Mouse (Mus musculus): ENCODE measurements around the gene Foxl2. TPM values are rescaled to one million over a fixed set of nuclear protein-coding genes. Genes with fewer than 3 reads are reported as not detected.

Gene Foxl2
- polyA plus RNA-seq, 1 experiment from 2014 or later: 0.95 TPM

DNA sequence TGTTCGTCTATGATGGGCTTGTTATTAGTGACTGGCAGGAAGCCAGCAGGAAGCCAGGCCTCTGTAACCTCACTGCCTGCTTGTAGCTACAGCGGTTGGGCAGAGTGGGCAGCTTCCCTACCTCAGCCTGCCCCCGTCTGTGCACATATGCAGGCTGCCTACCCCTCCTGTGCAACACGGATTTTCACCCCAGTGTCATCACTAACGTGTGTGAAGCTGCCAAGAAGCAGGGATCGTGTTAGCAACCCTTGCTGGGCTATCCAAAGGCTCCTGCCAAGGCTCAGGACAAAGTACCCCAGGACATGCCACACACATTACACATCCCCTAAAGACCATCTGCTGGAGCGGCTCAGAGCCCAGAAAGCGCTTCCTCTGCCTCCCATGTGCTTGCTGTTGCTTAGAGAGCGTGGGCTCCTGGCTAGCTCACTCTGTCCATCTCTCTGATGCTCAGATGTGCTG lies 44.8 kb downstream of the Foxl2 start:
- WGBS: 85% methylated on average over 9 of the region's 9 CpGs
- H3K4me1 ChIP-seq (ENCODE audit: control insufficient read depth, insufficient read depth, low read length): no peaks in the 10 kb centered on the region
- peaks cover 52% of the 10 kb centered on the region for H3K36me3 ChIP-seq (ENCODE audit: control insufficient read depth, insufficient read depth, low read length)
- no peak for DNase-seq
- ATAC-seq (ENCODE audit: low FRiP score, low TSS enrichment): no peak
- H3K27ac ChIP-seq (replicated peaks; ENCODE audit: low read depth, low read length): no peak overlapping the region
- H3K9ac ChIP-seq (replicated peaks; ENCODE audit: low read length): no peak overlapping the region
- no peak overlapping the region for H3K4me3 ChIP-seq (replicated peaks; ENCODE audit: low read depth, low read length)
- no peaks in the 10 kb centered on the region for H3K27me3 ChIP-seq (ENCODE audit: control insufficient read depth, insufficient read depth, low read length)
- no peaks in the 10 kb centered on the region for H3K9me3 ChIP-seq (ENCODE audit: control insufficient read depth, low read length)
- no peak overlapping the region for H3K4me2 ChIP-seq (ENCODE audit: low read length)

DNA sequence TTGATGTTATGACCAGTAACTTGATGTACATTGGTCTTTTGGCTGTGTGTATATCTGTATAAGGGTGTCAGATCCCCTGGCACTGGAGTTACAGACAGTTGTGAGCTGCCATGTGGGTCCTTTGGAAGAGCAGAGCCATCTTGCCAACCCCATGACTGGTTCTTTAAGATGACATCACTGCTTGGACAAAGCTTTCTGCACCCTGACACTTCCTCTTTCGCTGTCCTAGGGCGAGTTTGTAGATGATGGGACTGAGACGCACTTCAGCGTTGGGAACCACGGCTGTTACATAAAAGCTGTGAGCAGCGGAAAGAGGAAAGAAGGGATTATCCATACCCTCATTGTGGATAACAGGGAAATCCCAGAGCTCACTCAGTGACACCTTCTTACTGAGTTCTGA lies 46.2 kb downstream of the Foxl2 start:
- Histone ChIP-seq H3K4me2 (ENCODE audit: low read length) (no peak overlapping the region), H3K27me3 (ENCODE audit: control insufficient read depth, insufficient read depth, low read length) (no peaks in the 10 kb centered on the region), H3K36me3 (ENCODE audit: control insufficient read depth, insufficient read depth, low read length) (peaks cover 54% of the 10 kb centered on the region), H3K4me1 (ENCODE audit: control insufficient read depth, insufficient read depth, low read length) (no peaks in the 10 kb centered on the region), H3K4me3 (replicated peaks; ENCODE audit: low read depth, low read length) (no peak overlapping the region), H3K9ac (replicated peaks; ENCODE audit: low read length) (no peak overlapping the region), H3K9me3 (ENCODE audit: control insufficient read depth, low read length) (no peaks in the 10 kb centered on the region), H3K27ac (replicated peaks; ENCODE audit: low read depth, low read length) (no peak overlapping the region)
- DNase-seq (no peak), ATAC-seq (ENCODE audit: low FRiP score, low TSS enrichment) (no peak)
- 82% methylated on average over 6 of the region's 6 CpGs for WGBS

Other genes starting within 250 kb of the Foxl2 start
- 0.26 TPM in 1 of 2 replicates, not detected in the other for gene Prr23a1, start 112.8 kb upstream of the Foxl2 start, polyA plus RNA-seq (2014; fragmentation: Nextera tagmentation; extraction: Ambion mirVana)
- not detected in 2 replicates for gene Prr23a2, start 98.8 kb upstream of the Foxl2 start, polyA plus RNA-seq (2014; fragmentation: Nextera tagmentation; extraction: Ambion mirVana)
- gene Prr23a3, start 90.5 kb upstream of the Foxl2 start, polyA plus RNA-seq (2014; fragmentation: Nextera tagmentation; extraction: Ambion mirVana): not detected in 2 replicates
- gene 7420426K07Rik, start 52.2 kb upstream of the Foxl2 start, polyA plus RNA-seq (2014; fragmentation: Nextera tagmentation; extraction: Ambion mirVana): not detected in 2 replicates
- 112 and 126 TPM in 2 replicates for gene Faim, start 31.1 kb downstream of the Foxl2 start, polyA plus RNA-seq (2014; fragmentation: Nextera tagmentation; extraction: Ambion mirVana)
- gene Gm1123, start 80.4 kb downstream of the Foxl2 start, polyA plus RNA-seq (2014; fragmentation: Nextera tagmentation; extraction: Ambion mirVana): not detected in 2 replicates
- 4.7 and 5.9 TPM in 2 replicates for gene Pik3cb, start 185.3 kb downstream of the Foxl2 start, polyA plus RNA-seq (2014; fragmentation: Nextera tagmentation; extraction: Ambion mirVana)

Data from midbrain, embryonic 14.5 days (tissue).